Mouse (Mus musculus): Measurements from ENCODE around the gene Pnkd. TPM values are rescaled to one million over a fixed set of nuclear protein-coding genes. Genes with fewer than 3 reads are reported as not detected.

The Pnkd gene
- 36.5 and 39.8 TPM in 2 replicates for polyA plus RNA-seq (2015; fragmentation: Nextera tagmentation; extraction: Ambion mirVana)

- peak within 1 kb of the TSS; percentile 91 for H3K4me2 ChIP-seq
- H3K27ac ChIP-seq = peak within 1 kb of the TSS; percentile 87
- peaks cover 48% of the 10 kb centered on the region for H3K36me3 ChIP-seq
- H3K27me3 ChIP-seq = no peaks in the 10 kb centered on the region
- H3K4me3 ChIP-seq (replicated peaks) = peak within 1 kb of the TSS; percentile 87
- WGBS (ENCODE audit: insufficient replicate concordance) = under 1% methylated on average over 56 of the region's 56 CpGs
- H3K4me1 ChIP-seq (replicated peaks) = peaks cover 58% of the 10 kb centered on the region
- peak; percentile 93 for ATAC-seq (ENCODE audit: low read depth)
- DNase-seq = peak; percentile 100
- H3K9ac ChIP-seq = peak within 1 kb of the TSS; percentile 86
- H3K9me3 ChIP-seq (replicated peaks) = no peaks in the 10 kb centered on the region
Observed at GRCm38 (mm10) chr1:74284543-74285160, at the start of gene Pnkd, which contains the start of gene Aamp. TSS of gene Pnkd (plus strand) at chr1:74284930. TSS of gene Aamp (minus strand) at chr1:74284738.

- Histone ChIP-seq H3K27ac (peak within 1 kb of the TSS; percentile 96), H3K9ac (peak within 1 kb of the TSS; percentile 99), H3K36me3 (peaks cover 1% of the 10 kb centered on the region; the same call in 1 of the 2 replicates), H3K4me2 (peak within 1 kb of the TSS; percentile 90), H3K27me3 (no peaks in the 10 kb centered on the region), H3K4me1 (replicated peaks) (peaks cover 57% of the 10 kb centered on the region), H3K4me3 (replicated peaks) (peak within 1 kb of the TSS; percentile 99), H3K9me3 (replicated peaks) (no peaks in the 10 kb centered on the region)
- peak; percentile 86 for ATAC-seq (ENCODE audit: low read depth)
- 4% methylated on average over 48 of the region's 55 CpGs for WGBS (ENCODE audit: insufficient replicate concordance)
- peak; percentile 97 for DNase-seq
Observed at GRCm38 (mm10) chr1:74235938-74236589, 48.7 kb upstream of the Pnkd start, which contains the start of gene Arpc2. TSS of gene Arpc2 (plus strand) at chr1:74236084.

- under 1% methylated on average over 53 of the region's 57 CpGs for WGBS (ENCODE audit: insufficient replicate concordance)
- no peaks in the 10 kb centered on the region for H3K27me3 ChIP-seq
- H3K27ac ChIP-seq = peak overlapping the region; percentile 96
- H3K36me3 ChIP-seq = peaks cover 3% of the 10 kb centered on the region; the same call in 1 of the 2 replicates
- H3K4me1 ChIP-seq (replicated peaks) = peaks cover 55% of the 10 kb centered on the region
- no peaks in the 10 kb centered on the region for H3K9me3 ChIP-seq (replicated peaks)
- peak overlapping the region; percentile 99 for H3K4me3 ChIP-seq (replicated peaks)
- H3K9ac ChIP-seq = peak overlapping the region; percentile 99
- ATAC-seq (ENCODE audit: low read depth) (peak; percentile 61), DNase-seq (peak; percentile 62)
- H3K4me2 ChIP-seq = peak overlapping the region; percentile 90
Observed at GRCm38 (mm10) chr1:74236590-74237317, 48.0 kb upstream of the Pnkd start.

- WGBS (ENCODE audit: insufficient replicate concordance) = 9% methylated on average over 5 of the region's 5 CpGs
- peaks cover 61% of the 10 kb centered on the region for H3K4me1 ChIP-seq (replicated peaks)
- H3K9ac ChIP-seq = peak overlapping the region; percentile 99
Observed at GRCm38 (mm10) chr1:74237671-74238070, 47.1 kb upstream of the Pnkd start.

GRCm38 (mm10) chr1:74238136-74238535, 46.6 kb upstream of the Pnkd start:
- H3K9ac ChIP-seq = peak overlapping the region; percentile 99
- ATAC-seq (ENCODE audit: low read depth) (no peak), DNase-seq (no peak)
- peak overlapping the region; percentile 96 for H3K27ac ChIP-seq
- peaks cover 66% of the 10 kb centered on the region for H3K4me1 ChIP-seq (replicated peaks)
- peak overlapping the region; percentile 90 for H3K4me2 ChIP-seq
- H3K27me3 ChIP-seq = no peaks in the 10 kb centered on the region
- peak overlapping the region; percentile 99 for H3K4me3 ChIP-seq (replicated peaks)
- peaks cover 6% of the 10 kb centered on the region; the same call in 1 of the 2 replicates for H3K36me3 ChIP-seq
- H3K9me3 ChIP-seq (replicated peaks) = no peaks in the 10 kb centered on the region
- 0% methylated on average over 1 of the region's 1 CpGs for WGBS (ENCODE audit: insufficient replicate concordance)

More at GRCm38 (mm10) chr1:74237671-74238070, 47.1 kb upstream of the Pnkd start:
- peak overlapping the region; percentile 90 for H3K4me2 ChIP-seq
- H3K27ac ChIP-seq = peak overlapping the region; percentile 96
- H3K4me3 ChIP-seq (replicated peaks) = peak overlapping the region; percentile 99
- no peak for ATAC-seq (ENCODE audit: low read depth)
- peaks cover 3% of the 10 kb centered on the region; the same call in 1 of the 2 replicates for H3K36me3 ChIP-seq
- no peak for DNase-seq
- no peaks in the 10 kb centered on the region for H3K9me3 ChIP-seq (replicated peaks)
- no peaks in the 10 kb centered on the region for H3K27me3 ChIP-seq

GRCm38 (mm10) chr1:74239162-74239561, 45.6 kb upstream of the Pnkd start:
- Histone ChIP-seq H3K4me1 (replicated peaks) (peaks cover 76% of the 10 kb centered on the region), H3K4me2 (peak overlapping the region; percentile 90), H3K27me3 (no peaks in the 10 kb centered on the region), H3K9me3 (replicated peaks) (no peaks in the 10 kb centered on the region), H3K27ac (peak overlapping the region; percentile 96), H3K36me3 (peaks cover 7% of the 10 kb centered on the region; the same call in 1 of the 2 replicates), H3K9ac (peak overlapping the region; percentile 99), H3K4me3 (replicated peaks) (peak overlapping the region; percentile 99)
- DNase-seq = peak; percentile 49
- WGBS (ENCODE audit: insufficient replicate concordance) = 3% methylated on average over 7 of the region's 7 CpGs
- ATAC-seq (ENCODE audit: low read depth) = peak; percentile 72

GRCm38 (mm10) chr1:74239618-74240017, 45.1 kb upstream of the Pnkd start:
- peaks cover 7% of the 10 kb centered on the region; the same call in 1 of the 2 replicates for H3K36me3 ChIP-seq
- DNase-seq = no peak
- H3K4me2 ChIP-seq = peak overlapping the region; percentile 90
- H3K9me3 ChIP-seq (replicated peaks) = no peaks in the 10 kb centered on the region
- H3K4me3 ChIP-seq (replicated peaks) = peak overlapping the region; percentile 99
- peak overlapping the region; percentile 96 for H3K27ac ChIP-seq
- peaks cover 81% of the 10 kb centered on the region for H3K4me1 ChIP-seq (replicated peaks)
- no peak for ATAC-seq (ENCODE audit: low read depth)
- H3K9ac ChIP-seq = peak overlapping the region; percentile 99
- H3K27me3 ChIP-seq = no peaks in the 10 kb centered on the region
- WGBS (ENCODE audit: insufficient replicate concordance) = 21% methylated on average over 11 of the region's 11 CpGs

GRCm38 (mm10) chr1:74240311-74240710, 44.4 kb upstream of the Pnkd start:
- Histone ChIP-seq H3K4me2 (peak overlapping the region; percentile 90), H3K27me3 (no peaks in the 10 kb centered on the region), H3K9ac (peak overlapping the region; percentile 99; the same call in 1 of the 2 replicates), H3K36me3 (peaks cover 7% of the 10 kb centered on the region; the same call in 1 of the 2 replicates), H3K9me3 (replicated peaks) (no peaks in the 10 kb centered on the region), H3K4me3 (replicated peaks) (no peak overlapping the region), H3K4me1 (replicated peaks) (peaks cover 87% of the 10 kb centered on the region), H3K27ac (peak overlapping the region; percentile 96)
- ATAC-seq (ENCODE audit: low read depth) = no peak
- 58% methylated on average over 6 of the region's 6 CpGs for WGBS (ENCODE audit: insufficient replicate concordance)
- no peak for DNase-seq

- Histone ChIP-seq H3K9ac (peak overlapping the region; percentile 46; the same call in 1 of the 2 replicates), H3K27ac (peak overlapping the region; percentile 96), H3K4me3 (replicated peaks) (no peak overlapping the region), H3K4me2 (peak overlapping the region; percentile 90; the same call in 1 of the 2 replicates), H3K27me3 (no peaks in the 10 kb centered on the region), H3K36me3 (peaks cover 9% of the 10 kb centered on the region), H3K9me3 (replicated peaks) (no peaks in the 10 kb centered on the region), H3K4me1 (replicated peaks) (peaks cover 85% of the 10 kb centered on the region)
- ATAC-seq (ENCODE audit: low read depth) (no peak), DNase-seq (no peak)
- 61% methylated on average over 4 of the region's 4 CpGs for WGBS (ENCODE audit: insufficient replicate concordance)
Observed at GRCm38 (mm10) chr1:74240832-74241231, 43.9 kb upstream of the Pnkd start.

- H3K36me3 ChIP-seq = peaks cover 44% of the 10 kb centered on the region
Observed at GRCm38 (mm10) chr1:74245525-74245924, 39.2 kb upstream of the Pnkd start.

GRCm38 (mm10) chr1:74248799-74249198, 35.9 kb upstream of the Pnkd start:
- Histone ChIP-seq H3K27ac (peak overlapping the region; percentile 76), H3K4me3 (replicated peaks) (no peak overlapping the region), H3K4me2 (no peak overlapping the region; the same call in 1 of the 2 replicates), H3K9ac (no peak overlapping the region), H3K4me1 (replicated peaks) (peaks cover 49% of the 10 kb centered on the region), H3K9me3 (replicated peaks) (no peaks in the 10 kb centered on the region), H3K27me3 (no peaks in the 10 kb centered on the region), H3K36me3 (peaks cover 66% of the 10 kb centered on the region)
- 19% methylated on average over 1 of the region's 1 CpGs for WGBS (ENCODE audit: insufficient replicate concordance)
- no peak for DNase-seq
- ATAC-seq (ENCODE audit: low read depth) = peak; percentile 47; the same call in 1 of the 2 replicates

More at GRCm38 (mm10) chr1:74245525-74245924, 39.2 kb upstream of the Pnkd start:
- Histone ChIP-seq H3K27me3 (no peaks in the 10 kb centered on the region), H3K9ac (no peak overlapping the region), H3K27ac (no peak overlapping the region), H3K9me3 (replicated peaks) (no peaks in the 10 kb centered on the region), H3K4me3 (replicated peaks) (no peak overlapping the region), H3K4me1 (replicated peaks) (peaks cover 80% of the 10 kb centered on the region), H3K4me2 (no peak overlapping the region)
- no peak for ATAC-seq (ENCODE audit: low read depth)
- 63% methylated on average over 2 of the region's 2 CpGs for WGBS (ENCODE audit: insufficient replicate concordance)
- no peak for DNase-seq
